Mouse (Mus musculus) forebrain, embryonic 16.5 days (tissue): Measurements from ENCODE around the gene Cbfa2t3. TPM values are rescaled to one million over a fixed set of nuclear protein-coding genes. Genes with fewer than 3 reads are reported as not detected.

ENCODE experiments used
- ATAC-seq: fragments of 200-750 bp; cut with Nextera tagmentation; 2 replicates; pipeline ENCODE4 v1.8.0; 2017; ENCODE audit warnings: mild to moderate bottlenecking, moderate library complexity
- H3K27ac ChIP-seq: fragments of 300-500 bp; sonication (generic); 2 replicates; pipeline ENCODE4 v1.5.1; 2014; ENCODE audit warnings: low read length, control low read depth
- H3K27me3 ChIP-seq: fragments of 300-500 bp; sonication (generic); replicated peaks from 2 replicates; pipeline ENCODE4 v1.6.1; 2014; ENCODE audit warnings: low read length; ENCODE audit not compliant: control insufficient read depth, insufficient read depth
- H3K36me3 ChIP-seq: fragments of 300-500 bp; sonication (generic); 2 replicates; pipeline ENCODE4 v1.6.1; 2014; ENCODE audit not compliant: control insufficient read depth, insufficient read depth
- H3K4me1 ChIP-seq: fragments of 300-500 bp; sonication (generic); replicated peaks from 2 replicates; pipeline ENCODE4 v1.6.1; 2014; ENCODE audit warnings: low read length; ENCODE audit not compliant: control insufficient read depth, insufficient read depth
- H3K4me2 ChIP-seq: fragments of 300-500 bp; sonication (generic); 2 replicates; pipeline ENCODE4 v1.6.1; 2014; ENCODE audit warnings: mild to moderate bottlenecking, low read length, control low read depth
- H3K4me3 ChIP-seq: fragments of 300-500 bp; sonication (generic); replicated peaks from 2 replicates; pipeline ENCODE4 v1.5.1; 2014; ENCODE audit warnings: mild to moderate bottlenecking, low read length, control low read depth
- H3K9ac ChIP-seq: fragments of 300-500 bp; sonication (generic); replicated peaks from 2 replicates; pipeline ENCODE4 v1.6.1; 2014; ENCODE audit warnings: low read depth, low read length, control low read depth
- H3K9me3 ChIP-seq: fragments of 300-500 bp; sonication (generic); 2 replicates; pipeline ENCODE4 v1.6.1; 2016; ENCODE audit warnings: low read length; ENCODE audit not compliant: control insufficient read depth
- WGBS: fragments of 180-500 bp; shearing (Covaris S2); extraction: QIAGEN DNeasy Blood & Tissue Kit; methylation state at CpG from one replicate; pipeline ENCODE4 v1.1.7; 2014; 5-methylcytosine and 5-hydroxymethylcytosine counted together
- polyA plus RNA-seq: library from polyadenylated mRNA; unstranded; fragments of >200 nt; fragmentation: Nextera tagmentation; extraction: Ambion mirVana; gene quantifications from 2 replicates; pipeline ENCODE4 v1.2.1, GENCODE M21; 2015

Gene Cbfa2t3
- polyA plus RNA-seq, 1 experiment from 2014 or later: 13.8 TPM

DNA sequence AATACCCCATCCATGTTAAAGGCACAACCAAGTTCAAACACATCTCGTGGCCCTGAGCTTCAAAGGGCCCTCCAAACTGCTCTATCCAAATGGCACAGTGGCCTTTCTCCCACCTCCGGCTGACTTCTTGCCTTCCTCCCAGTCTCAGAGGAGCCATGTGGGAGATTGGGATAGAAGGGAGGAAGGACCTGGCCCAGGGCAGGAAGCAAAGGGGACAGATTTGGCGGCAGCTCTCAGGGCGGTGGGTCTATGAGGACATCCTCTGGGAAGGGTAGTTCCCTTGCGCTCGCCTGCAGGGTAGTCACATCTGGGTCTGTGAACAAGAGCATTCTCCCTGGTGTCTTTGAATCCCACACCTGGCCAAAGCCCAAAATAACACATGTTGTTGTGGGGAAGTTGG is 1.3 kb downstream of the Cbfa2t3 start:
- H3K27me3 ChIP-seq: no peaks in the 10 kb centered on the region
- H3K9me3 ChIP-seq: no peaks in the 10 kb centered on the region
- no peak overlapping the region for H3K4me2 ChIP-seq
- 81% methylated on average over 6 of the region's 6 CpGs for WGBS
- H3K36me3 ChIP-seq: no peaks in the 10 kb centered on the region
- H3K9ac ChIP-seq: no peak overlapping the region
- no peak for ATAC-seq
- no peak overlapping the region for H3K4me3 ChIP-seq
- no peaks in the 10 kb centered on the region for H3K4me1 ChIP-seq
- no peak overlapping the region for H3K27ac ChIP-seq

- ATAC-seq: no peak
- Histone ChIP-seq H3K27ac (no peak overlapping the region), H3K9me3 (no peaks in the 10 kb centered on the region), H3K9ac (no peak overlapping the region), H3K36me3 (no peaks in the 10 kb centered on the region), H3K4me3 (no peak overlapping the region), H3K4me2 (no peak overlapping the region), H3K4me1 (no peaks in the 10 kb centered on the region), H3K27me3 (no peaks in the 10 kb centered on the region)
- WGBS: 73% methylated on average over 3 of the region's 3 CpGs
These were observed 1.7 kb downstream of the Cbfa2t3 start for GRCm38 (mm10) chr8:122697181-122697581.

- no peaks in the 10 kb centered on the region for H3K9me3 ChIP-seq
- H3K4me2 ChIP-seq: no peak overlapping the region
- H3K4me3 ChIP-seq: no peak overlapping the region
- no peaks in the 10 kb centered on the region for H3K36me3 ChIP-seq
- H3K9ac ChIP-seq: no peak overlapping the region
- H3K27ac ChIP-seq: no peak overlapping the region
- WGBS: 81% methylated on average over 7 of the region's 7 CpGs
- no peak for ATAC-seq
- H3K4me1 ChIP-seq: no peaks in the 10 kb centered on the region
- no peaks in the 10 kb centered on the region for H3K27me3 ChIP-seq
These were observed 3.4 kb downstream of the Cbfa2t3 start for GRCm38 (mm10) chr8:122695438-122696042.

DNA sequence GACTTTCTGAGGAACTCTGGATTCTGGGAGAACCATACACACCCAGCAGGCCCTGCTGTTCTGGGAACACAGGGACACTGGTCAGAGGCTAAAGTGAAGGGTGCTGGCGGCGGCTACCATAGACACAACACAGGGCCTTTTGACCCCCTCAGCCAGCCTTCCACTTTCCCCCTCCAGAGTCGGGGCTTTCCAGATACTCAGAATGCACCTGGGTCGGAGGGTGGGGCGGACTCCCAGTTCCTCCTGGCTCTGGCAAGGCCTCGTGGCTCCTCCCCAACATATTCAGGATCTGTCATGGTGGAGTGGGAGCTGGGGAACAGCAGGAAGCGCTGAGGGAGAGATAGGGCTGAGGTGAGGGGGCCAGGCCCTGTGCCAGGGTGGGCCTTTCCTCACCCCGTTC is 6.8 kb downstream of the Cbfa2t3 start:
- Histone ChIP-seq H3K9me3 (no peaks in the 10 kb centered on the region), H3K27ac (no peak overlapping the region), H3K4me2 (no peak overlapping the region), H3K4me3 (no peak overlapping the region), H3K9ac (no peak overlapping the region), H3K36me3 (no peaks in the 10 kb centered on the region), H3K27me3 (no peaks in the 10 kb centered on the region), H3K4me1 (peaks cover 3% of the 10 kb centered on the region; the same call in 1 of the 2 replicates)
- WGBS: 81% methylated on average over 8 of the region's 8 CpGs
- ATAC-seq: no peak

GRCm38 (mm10) chr8:122691018-122691417 is 7.9 kb downstream of the Cbfa2t3 start:
- Histone ChIP-seq H3K9me3 (no peaks in the 10 kb centered on the region), H3K4me1 (peaks cover 9% of the 10 kb centered on the region; the same call in 1 of the 2 replicates), H3K27ac (no peak overlapping the region), H3K27me3 (no peaks in the 10 kb centered on the region), H3K9ac (no peak overlapping the region), H3K36me3 (no peaks in the 10 kb centered on the region), H3K4me3 (no peak overlapping the region), H3K4me2 (no peak overlapping the region)
- peak; percentile 45; the same call in 1 of the 2 replicates for ATAC-seq
- WGBS: 52% methylated on average over 6 of the region's 6 CpGs

- no peak for ATAC-seq
- Histone ChIP-seq H3K4me3 (no peak overlapping the region), H3K27ac (no peak overlapping the region), H3K9ac (no peak overlapping the region), H3K4me1 (peaks cover 9% of the 10 kb centered on the region; the same call in 1 of the 2 replicates), H3K27me3 (peaks cover 3% of the 10 kb centered on the region; the same call in 1 of the 2 replicates), H3K4me2 (no peak overlapping the region), H3K9me3 (no peaks in the 10 kb centered on the region), H3K36me3 (no peaks in the 10 kb centered on the region)
- whole genome bisulfite sequencing: 93% methylated on average over 1 of the region's 1 CpGs
These were observed 9.6 kb downstream of the Cbfa2t3 start for GRCm38 (mm10) chr8:122689315-122689714.

DNA sequence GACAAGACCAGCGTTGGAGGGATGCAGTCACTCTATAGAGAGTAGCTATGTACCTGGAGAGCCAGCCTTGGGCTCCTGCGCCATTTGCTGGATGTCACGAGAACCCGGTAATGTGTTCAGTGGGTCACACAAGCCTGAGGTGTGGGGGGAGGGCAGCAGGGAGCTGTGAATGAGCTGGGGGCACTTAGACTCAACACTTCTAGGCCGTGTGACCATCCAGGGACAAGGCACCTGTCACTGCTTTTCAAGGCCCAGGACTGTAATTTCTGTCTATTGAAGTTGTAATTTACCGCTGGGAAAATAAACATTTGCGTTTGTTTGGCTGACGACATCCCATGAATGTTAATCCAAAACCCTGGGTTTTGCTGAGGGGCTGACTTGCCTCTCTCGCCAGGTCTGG is 12.0 kb downstream of the Cbfa2t3 start:
- peaks cover 9% of the 10 kb centered on the region; the same call in 1 of the 2 replicates for H3K4me1 ChIP-seq
- no peak overlapping the region for H3K4me3 ChIP-seq
- no peaks in the 10 kb centered on the region for H3K36me3 ChIP-seq
- no peak; the same call in 1 of the 2 replicates for ATAC-seq
- peaks cover 6% of the 10 kb centered on the region; the same call in 1 of the 2 replicates for H3K27me3 ChIP-seq
- H3K4me2 ChIP-seq: no peak overlapping the region
- no peak overlapping the region for H3K9ac ChIP-seq
- 44% methylated on average over 9 of the region's 9 CpGs for WGBS
- H3K9me3 ChIP-seq: no peaks in the 10 kb centered on the region
- H3K27ac ChIP-seq: no peak overlapping the region

GRCm38 (mm10) chr8:122685097-122685861 is 13.6 kb downstream of the Cbfa2t3 start:
- H3K4me1 ChIP-seq: peaks cover 13% of the 10 kb centered on the region; the same call in 1 of the 2 replicates
- no peak overlapping the region for H3K4me3 ChIP-seq
- H3K27me3 ChIP-seq: peaks cover 13% of the 10 kb centered on the region
- no peaks in the 10 kb centered on the region for H3K36me3 ChIP-seq
- no peak overlapping the region for H3K9ac ChIP-seq
- no peak overlapping the region for H3K27ac ChIP-seq
- no peaks in the 10 kb centered on the region for H3K9me3 ChIP-seq
- no peak for ATAC-seq
- no peak overlapping the region for H3K4me2 ChIP-seq
- 83% methylated on average over 19 of the region's 19 CpGs for WGBS

DNA sequence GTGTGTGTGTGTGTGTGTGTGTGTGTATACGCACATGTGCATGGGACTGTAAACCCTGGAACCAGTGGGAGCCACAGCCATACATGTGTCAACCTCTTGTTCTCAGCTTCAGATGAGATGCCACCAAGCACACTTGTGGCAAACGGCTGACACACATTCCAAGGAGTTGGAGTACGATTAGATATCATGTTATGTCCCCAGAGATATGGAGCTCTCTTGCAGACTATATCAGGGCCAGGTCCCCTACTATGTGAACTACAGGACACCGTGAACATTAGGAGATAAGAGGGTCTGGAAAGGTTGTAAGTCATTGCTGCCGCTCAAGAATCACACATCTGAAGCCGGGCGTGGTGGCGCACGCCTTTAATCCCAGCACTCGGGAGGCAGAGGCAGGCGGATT is 16.1 kb downstream of the Cbfa2t3 start:
- H3K27me3 ChIP-seq: peaks cover 17% of the 10 kb centered on the region

More for the DNA sequence above, 16.1 kb downstream of the Cbfa2t3 start:
- 91% methylated on average over 11 of the region's 11 CpGs for WGBS
- H3K27ac ChIP-seq: no peak overlapping the region
- H3K4me3 ChIP-seq: no peak overlapping the region
- H3K4me1 ChIP-seq: peaks cover 31% of the 10 kb centered on the region
- H3K9ac ChIP-seq: no peak overlapping the region
- no peaks in the 10 kb centered on the region for H3K36me3 ChIP-seq
- H3K9me3 ChIP-seq: no peaks in the 10 kb centered on the region
- H3K4me2 ChIP-seq: no peak overlapping the region
- ATAC-seq: no peak
